Mouse (Mus musculus): ENCODE measurements around the gene Rspo4. TPM values are rescaled to one million over a fixed set of nuclear protein-coding genes. Genes with fewer than 3 reads are reported as not detected.

Gene Rspo4
- polyA plus RNA-seq, 3 experiments from 2014 or later, result not detected

DNA sequence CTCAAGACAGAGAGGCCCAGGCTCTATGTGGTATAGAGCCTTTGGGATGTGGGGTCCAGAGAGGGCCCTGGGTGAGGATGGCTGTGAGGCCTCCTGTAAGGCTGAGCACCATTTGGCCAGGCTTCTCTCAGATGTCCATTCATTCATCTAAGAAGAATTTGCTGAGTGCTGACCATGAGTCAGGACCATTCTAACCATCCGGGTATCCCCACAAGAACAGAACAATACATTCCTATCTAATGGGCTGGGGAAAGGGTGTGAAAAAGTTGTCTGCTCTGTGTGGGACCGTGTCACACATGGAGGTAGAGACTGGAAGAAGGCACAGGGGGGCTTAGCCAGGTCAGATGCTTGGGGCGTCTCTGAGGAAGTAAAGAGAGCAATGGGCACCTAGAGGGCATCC lies 69.0 kb downstream of the Rspo4 start:
- no peak for ATAC-seq

DNA sequence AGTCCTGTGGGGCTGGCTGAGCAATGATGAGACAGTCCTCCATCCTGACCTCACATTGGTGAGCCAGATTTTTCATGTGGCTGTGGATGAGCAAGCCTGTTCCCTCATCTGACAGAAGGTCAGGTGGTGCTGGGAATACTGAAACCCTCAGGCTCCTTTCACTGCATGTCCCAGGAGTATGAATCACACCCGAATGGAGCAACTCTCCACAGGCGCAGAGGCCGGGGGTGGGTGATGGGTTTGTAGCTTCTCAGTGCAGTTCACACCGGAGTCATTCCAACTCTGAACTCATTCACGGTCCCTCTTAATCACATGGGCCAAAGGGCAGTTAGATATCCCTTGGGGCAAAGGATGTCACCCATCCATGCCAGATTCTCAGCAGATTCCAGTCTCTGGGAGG lies 71.4 kb downstream of the Rspo4 start:
- ATAC-seq, result no peak

DNA sequence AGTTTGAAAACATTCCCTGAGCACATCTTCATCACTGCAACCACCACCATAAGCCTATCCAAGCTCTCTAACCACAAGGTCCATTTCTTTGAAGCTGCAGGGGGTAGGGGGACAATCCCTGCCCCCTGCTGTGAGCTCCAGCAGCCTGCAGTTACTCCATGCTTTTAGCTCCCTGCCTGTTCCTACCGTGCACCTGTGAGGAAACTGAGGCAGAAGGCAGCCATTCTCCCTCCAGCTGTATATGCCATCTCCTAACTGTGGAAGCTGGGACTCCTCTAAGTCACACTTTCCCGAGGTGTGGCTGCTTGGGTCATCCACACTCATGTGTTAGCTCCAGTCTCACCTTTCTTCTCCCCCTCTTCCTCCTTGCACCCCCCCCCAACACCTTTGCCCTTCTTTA lies 72.4 kb downstream of the Rspo4 start:
- no peak for ATAC-seq

DNA sequence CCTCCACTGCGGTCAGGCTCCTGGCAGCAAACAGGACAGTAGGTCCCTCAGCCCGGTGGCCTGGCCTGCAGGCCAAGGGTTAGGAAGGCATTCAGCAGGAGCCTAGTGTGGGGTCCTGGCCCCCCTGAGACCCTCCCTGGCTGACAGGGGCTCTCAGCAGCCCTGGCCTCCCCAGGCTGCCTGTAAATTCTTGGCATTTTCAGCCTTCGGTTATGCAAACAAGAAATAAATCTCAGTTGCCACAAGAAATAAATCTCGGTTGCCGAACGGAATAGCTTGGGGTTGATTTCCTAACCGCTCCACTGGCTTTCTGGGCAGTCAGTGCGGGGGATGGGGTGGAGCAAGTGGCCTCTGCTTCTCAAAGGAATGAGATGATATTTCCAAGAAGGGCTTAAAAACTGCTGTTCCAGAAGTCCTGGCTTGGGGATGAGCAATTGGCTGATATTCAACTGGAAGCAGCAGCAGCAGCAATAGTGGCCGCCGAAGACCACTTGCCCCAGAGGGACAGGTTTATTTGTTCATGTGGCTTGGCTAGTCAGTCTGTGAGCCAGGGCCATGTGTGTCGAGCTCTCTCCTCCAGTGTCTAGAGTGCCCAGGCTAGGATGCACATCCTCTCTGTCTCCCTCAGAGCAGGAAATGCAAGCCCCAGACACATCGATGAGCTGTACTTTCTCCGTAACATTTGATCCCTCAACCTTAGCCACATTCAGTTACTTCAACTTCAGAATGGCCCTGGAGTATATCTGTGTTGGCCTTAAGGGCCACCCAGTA lies 73.5 kb downstream of the Rspo4 start:
- no peak for ATAC-seq

GRCm38 (mm10) chr2:151919140-151919539 lies 76.4 kb downstream of the Rspo4 start:
- ATAC-seq, result no peak

- ATAC-seq, result no peak
Measured at GRCm38 (mm10) chr2:151921068-151921467, 78.3 kb downstream of the Rspo4 start.

GRCm38 (mm10) chr2:151921596-151921995 lies 78.9 kb downstream of the Rspo4 start:
- no peak for ATAC-seq

Other genes with a start within 250 kb of the Rspo4 start
- not detected for gene Snph, start 210.3 kb upstream of the Rspo4 start, polyA plus RNA-seq (2017; shearing (Covaris generic))
- not detected for gene Rad21l, start 174.4 kb upstream of the Rspo4 start, polyA plus RNA-seq (2017; shearing (Covaris generic))
- not detected for gene Tmem74b, start 140.9 kb upstream of the Rspo4 start, polyA plus RNA-seq (2017; shearing (Covaris generic))
- 10 to 100 TPM; 67.0 to 79.2 (median 76.2) TPM for gene Psmf1, start 98.7 kb upstream of the Rspo4 start, polyA plus RNA-seq (2017; shearing (Covaris generic))
- gene Angpt4, start 68.3 kb downstream of the Rspo4 start, polyA plus RNA-seq (2017; shearing (Covaris generic)), result not detected
- gene Fam110a, start 137.3 kb downstream of the Rspo4 start, polyA plus RNA-seq (2017; shearing (Covaris generic)), result 10 to 100 TPM; 16.4 to 27.4 (median 18.3) TPM
- gene Slc52a3, start 153.6 kb downstream of the Rspo4 start, polyA plus RNA-seq (2017; shearing (Covaris generic)), result 10 to 100 TPM in 1 of 3 experiments, 1 to 10 TPM in 2; 5.3 to 16.5 (median 8.9) TPM
- gene Scrt2, start 238.6 kb downstream of the Rspo4 start, polyA plus RNA-seq (2017; shearing (Covaris generic)), result not detected

All from inflammation-experienced regulatory T-cells, adult 6 months (primary cell).